In genomic region chr15:100494647-100495046, GRCm38 (mm10) we compare ENCODE assay signal across 8 mouse cellular contexts. TPM values are rescaled to one million over a fixed set of nuclear protein-coding genes. Genes with fewer than 3 reads are reported as not detected.
DNase-seq lines count a peak whose midpoint lies in the region; ATAC-seq lines count a peak whose summit lies in the region.

No protein-coding gene starts in this region.

- intact Hi-C loops in left cerebral cortex, postnatal 10 days (cut with DNase I): no loop called here

- H3K27me3 ChIP-seq in midbrain, embryonic 10.5 days (ENCODE audit: low read depth, poor library complexity, severe bottlenecking): no peaks in the 10 kb centered on the region

- peak overlapping the region; percentile 80 for H3K4me3 ChIP-seq in midbrain, embryonic 10.5 days

- H3K4me1 ChIP-seq in midbrain, embryonic 10.5 days: peaks cover 58% of the 10 kb centered on the region

- H3K27ac ChIP-seq in midbrain, embryonic 10.5 days (replicated peaks): peak overlapping the region; percentile 97

- whole genome bisulfite sequencing in midbrain, embryonic 10.5 days: under 1% methylated on average over 29 of the region's 29 CpGs

- H3K36me3 ChIP-seq in midbrain, embryonic 10.5 days: peaks cover 2% of the 10 kb centered on the region

- H3K9me3 ChIP-seq in midbrain, embryonic 10.5 days (replicated peaks): no peaks in the 10 kb centered on the region; the same call in 1 of the 2 replicates

- peak; percentile 28 for ATAC-seq in activated CD4-positive, CD25-positive, alpha-beta regulatory T cell, adult 4 months

- peak; percentile 33 to 60 for DNase-seq in left cerebral cortex, adult 18-20 months (ENCODE audit: low spot score in 2 of 2)
- no peak for DNase-seq in left cerebral cortex, postnatal 10 days (ENCODE audit: extremely low spot score in 1 of 2, low spot score in 2 of 2)
- peak; percentile 8 for DNase-seq in fibroblast of lung, adult 2 months (ENCODE audit: low read depth)
- DNase-seq in kidney, postnatal 10 days: peak; percentile 73
- no peak for DNase-seq in midbrain, embryonic 10.5 days (ENCODE audit: low spot score)
- DNase-seq in ovary, postnatal 10 days (ENCODE audit: low spot score): no peak
- no peak for DNase-seq in gastrocnemius, adult 8-10 months (ENCODE audit: low spot score in 2 of 2)

RNA-seq across cellular contexts. Expression of gene Csrnp2, which starts 0.6 kb away (rescaled TPM):
- 10 to 100 TPM; 33.6 to 36.0 TPM for total RNA-seq in left cerebral cortex, adult 18-20 months (2021)
- total RNA-seq in left cerebral cortex, postnatal 10 days (2021): 10 to 100 TPM; 41.7 to 43.7 TPM
- polyA plus RNA-seq in activated CD4-positive, CD25-positive, alpha-beta regulatory T cell, adult 4 months (2017; shearing (Covaris generic)): 1 to 10 TPM; 1.2 to 1.8 TPM
- polyA plus RNA-seq in midbrain, embryonic 10.5 days (2016; fragmentation: Nextera tagmentation; extraction: Ambion mirVana): 16.7 and 22.0 TPM in 2 replicates
- total RNA-seq in gastrocnemius, adult 8-10 months (2022): 1 to 10 TPM; 2.6 to 4.0 (median 3.4) TPM

RNA-seq across cellular contexts. Expression of gene Letmd1, which starts 25.8 kb away (rescaled TPM):
- 10 to 100 TPM; 55.3 to 63.7 TPM for total RNA-seq in left cerebral cortex, adult 18-20 months (2021)
- 10 to 100 TPM; 77.9 to 78.2 TPM for total RNA-seq in left cerebral cortex, postnatal 10 days (2021)
- 10 to 100 TPM; 31.4 to 33.0 TPM for polyA plus RNA-seq in activated CD4-positive, CD25-positive, alpha-beta regulatory T cell, adult 4 months (2017; shearing (Covaris generic))
- 44.1 and 47.3 TPM in 2 replicates for polyA plus RNA-seq in midbrain, embryonic 10.5 days (2016; fragmentation: Nextera tagmentation; extraction: Ambion mirVana)
- total RNA-seq in gastrocnemius, adult 8-10 months (2022): 1 to 10 TPM; 6.6 to 7.9 (median 7.0) TPM

RNA-seq across cellular contexts. Expression of gene Tfcp2, which starts 57.2 kb away (rescaled TPM):
- total RNA-seq in left cerebral cortex, adult 18-20 months (2021): 10 to 100 TPM; 25.4 to 31.6 TPM
- 10 to 100 TPM; 31.0 to 31.5 TPM for total RNA-seq in left cerebral cortex, postnatal 10 days (2021)
- 1 to 10 TPM; 4.1 to 4.3 TPM for polyA plus RNA-seq in activated CD4-positive, CD25-positive, alpha-beta regulatory T cell, adult 4 months (2017; shearing (Covaris generic))
- 34.5 and 39.5 TPM in 2 replicates for polyA plus RNA-seq in midbrain, embryonic 10.5 days (2016; fragmentation: Nextera tagmentation; extraction: Ambion mirVana)
- 10 to 100 TPM in 2 of 4 experiments, 1 to 10 TPM in 2; 7.9 to 11.6 (median 9.7) TPM for total RNA-seq in gastrocnemius, adult 8-10 months (2022)

Comparison
In these comparisons a context has a peak if more than half of its experiments do, and no peak if none do; other contexts are left out.
1. DNase-seq: peak in left cerebral cortex, adult 18-20 months (2 of 2), fibroblast of lung, adult 2 months (single experiment) and kidney, postnatal 10 days (single experiment); none in left cerebral cortex, postnatal 10 days (0 of 2), midbrain, embryonic 10.5 days (single experiment), ovary, postnatal 10 days (single experiment) and gastrocnemius, adult 8-10 months (0 of 2).
2. RNA of gene Csrnp2, which starts 0.6 kb away (total RNA-seq): 41.7 to 43.7 TPM in left cerebral cortex, postnatal 10 days and 33.6 to 36.0 TPM in left cerebral cortex, adult 18-20 months; 2.6 to 4.0 TPM in gastrocnemius, adult 8-10 months; every median in the first group is over 4 times any median in the second.
3. RNA of gene Letmd1, which starts 25.8 kb away (total RNA-seq): 77.9 to 78.2 TPM in left cerebral cortex, postnatal 10 days and 55.3 to 63.7 TPM in left cerebral cortex, adult 18-20 months; 6.6 to 7.9 TPM in gastrocnemius, adult 8-10 months; every median in the first group is over 4 times any median in the second.